In the genomic region with DNA sequence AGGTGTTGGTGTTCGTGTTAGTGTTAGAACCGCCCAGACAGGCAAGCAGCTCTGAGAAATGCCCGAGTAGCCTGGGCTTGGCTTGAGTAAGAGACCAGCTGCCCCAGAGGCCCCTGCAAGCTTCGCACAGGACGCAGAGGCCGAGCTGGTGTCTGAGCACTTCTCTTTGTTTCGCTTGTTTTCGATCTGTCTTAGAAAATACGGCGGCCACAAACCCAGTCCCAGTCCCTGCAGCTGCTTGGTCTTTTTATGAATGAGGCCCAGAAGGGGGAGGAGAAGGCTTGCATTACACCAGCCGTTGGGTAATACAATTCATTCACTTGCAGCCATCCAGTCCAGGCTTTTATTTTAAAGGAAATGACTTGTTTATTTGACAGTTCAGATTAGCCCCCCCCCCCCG, we compare ENCODE assay signal across 8 mouse cellular contexts.
DNase-seq lines count a peak whose midpoint lies in the region; ATAC-seq lines count a peak whose summit lies in the region.

No protein-coding gene starts in this region.

- intact Hi-C loops in heart, postnatal 10 days (cut with DNase I): loop anchor here (5.0 kb wide), 1 partner anchor 42 kb away; no protein-coding TSS in a partner anchor

- H3K9ac ChIP-seq in forebrain, embryonic 12.5 days: peak overlapping the region; percentile 36; the same call in 1 of the 2 replicates

- no peaks in the 10 kb centered on the region for H3K27me3 ChIP-seq in forebrain, embryonic 12.5 days

- peak overlapping the region; percentile 91 for H3K27ac ChIP-seq in forebrain, embryonic 12.5 days

- H3K4me1 ChIP-seq in forebrain, embryonic 12.5 days: peaks cover 60% of the 10 kb centered on the region

- DNase-seq in 416B (ENCODE audit: low read depth) (peak; percentile 85), MN1 (ENCODE audit: low spot score) (peak; percentile 47)
- DNase-seq in heart, postnatal 10 days: peak; percentile 65 to 75
- DNase-seq in layer of hippocampus, adult 8-10 months (ENCODE audit: low spot score in 2 of 2): peak; percentile 50 to 56
- peak; percentile 39 for DNase-seq in lung, postnatal 14 days
- peak; percentile 72 to 79 for DNase-seq in right cerebral cortex, postnatal 10 days (ENCODE audit: low spot score in 2 of 2)
- no peak for DNase-seq in ovary, postnatal 36 days (ENCODE audit: low spot score)

- WGBS in forebrain, embryonic 12.5 days: 2% methylated on average over 12 of the region's 12 CpGs

- peak; percentile 90 for ATAC-seq in forebrain, embryonic 12.5 days (ENCODE audit: low FRiP score)

- H3K9me3 ChIP-seq in forebrain, embryonic 12.5 days: no peaks in the 10 kb centered on the region

- H3K4me2 ChIP-seq in forebrain, embryonic 12.5 days: peak overlapping the region; percentile 32

- H3K36me3 ChIP-seq in forebrain, embryonic 12.5 days (replicated peaks): no peaks in the 10 kb centered on the region

- no peak overlapping the region for H3K4me3 ChIP-seq in forebrain, embryonic 12.5 days (replicated peaks)
